Mouse (Mus musculus) liver (tissue): ENCODE measurements at regions not wholly inside any gene's neighbourhood (a gene's known extent, or its start where the extent isn't known, plus 50 kb on each side); places are given as distances from the start of the nearest gene placed in this dataset.

Experiments
- DNase-seq: peaks from one replicate; pipeline ENCODE4 v3.0.0-alpha.2; 2020; ENCODE audit warnings: mixed read lengths

DNA sequence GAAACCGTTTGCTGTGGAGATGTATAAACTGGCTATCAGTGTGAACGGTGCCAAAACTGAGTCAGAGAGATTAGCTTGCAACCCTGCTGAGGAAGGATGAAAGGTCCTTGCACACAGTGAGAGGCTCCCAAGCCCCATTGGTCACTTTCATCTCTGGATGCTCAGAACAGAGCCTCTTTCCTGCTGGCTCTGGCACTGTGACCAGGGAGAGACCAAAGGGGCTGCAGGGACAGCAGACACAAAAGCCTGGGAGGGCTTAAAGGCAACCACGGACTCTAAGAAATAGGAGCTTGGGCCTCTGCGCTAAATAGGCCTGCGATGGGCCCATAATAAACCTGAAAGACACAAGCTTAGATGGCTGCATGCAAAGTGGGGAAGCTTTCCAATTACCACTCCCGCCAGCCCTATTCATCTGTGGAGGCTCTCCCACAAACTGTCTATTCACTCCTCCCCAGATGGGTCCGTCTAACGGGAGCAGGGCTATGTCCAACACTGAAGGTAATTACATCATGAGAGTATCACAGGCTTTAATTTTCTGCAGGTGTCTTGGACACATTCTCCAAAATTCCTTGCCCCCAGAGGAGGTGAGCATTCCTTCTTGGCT is 438.2 kb upstream of the Intu start:
- no peak for DNase-seq

DNA sequence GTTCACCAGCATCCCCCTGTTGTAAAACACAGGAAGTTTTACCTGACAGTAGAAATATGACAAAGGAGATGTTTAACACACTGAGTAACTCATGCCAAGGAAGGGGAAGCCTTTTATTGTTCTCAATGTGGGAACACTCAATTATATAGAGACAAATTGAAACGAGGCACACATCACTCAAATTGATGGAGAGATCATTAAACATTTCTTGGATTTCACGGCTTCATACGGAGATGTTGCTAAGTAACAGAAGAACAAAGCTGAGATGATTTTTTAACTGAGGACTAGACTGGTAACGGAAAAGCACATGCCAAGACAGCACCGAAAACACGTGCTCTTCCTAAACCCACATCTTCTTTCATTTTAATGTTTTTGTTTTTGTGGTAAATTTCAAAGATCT is 437.0 kb upstream of the Intu start:
- DNase-seq = no peak

DNA sequence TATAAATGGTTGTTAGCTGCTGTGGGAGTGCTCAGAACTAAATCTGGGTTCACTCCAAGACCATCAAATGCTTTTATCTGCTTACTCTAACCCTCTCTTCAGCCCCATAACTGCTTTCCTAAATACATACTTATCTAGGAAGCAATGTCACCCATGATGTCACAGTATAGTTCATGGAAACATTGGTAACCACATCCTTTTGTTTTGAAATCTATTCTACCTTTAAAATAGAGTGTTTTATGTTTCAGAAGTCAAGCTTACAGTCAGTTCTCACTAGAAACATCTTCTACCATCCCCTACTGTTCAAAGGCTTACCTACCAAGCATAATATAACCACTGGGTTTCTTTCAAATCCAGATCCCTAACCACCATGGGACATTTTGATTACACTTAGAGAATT is 436.4 kb upstream of the Intu start:
- DNase-seq = no peak

DNA sequence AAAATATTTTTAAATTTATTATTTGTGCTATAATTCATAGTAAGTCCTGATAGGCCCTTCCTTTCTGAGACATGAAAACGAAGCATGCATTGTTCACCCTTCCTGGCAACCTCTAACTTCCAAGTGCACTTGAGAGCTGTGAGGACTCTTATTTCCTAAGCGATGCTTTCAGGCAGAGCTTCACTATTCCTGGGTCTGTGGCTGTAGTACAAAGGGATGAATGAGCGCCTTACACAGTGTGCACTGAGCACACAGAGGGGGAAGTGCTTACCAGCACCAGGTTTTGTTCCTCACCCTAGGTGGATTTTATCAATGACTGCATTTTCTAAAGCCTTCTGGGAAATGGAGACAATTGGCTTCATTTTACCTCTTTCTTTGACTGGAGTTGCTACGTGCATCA is 428.4 kb upstream of the Intu start:
- no peak for DNase-seq

DNA sequence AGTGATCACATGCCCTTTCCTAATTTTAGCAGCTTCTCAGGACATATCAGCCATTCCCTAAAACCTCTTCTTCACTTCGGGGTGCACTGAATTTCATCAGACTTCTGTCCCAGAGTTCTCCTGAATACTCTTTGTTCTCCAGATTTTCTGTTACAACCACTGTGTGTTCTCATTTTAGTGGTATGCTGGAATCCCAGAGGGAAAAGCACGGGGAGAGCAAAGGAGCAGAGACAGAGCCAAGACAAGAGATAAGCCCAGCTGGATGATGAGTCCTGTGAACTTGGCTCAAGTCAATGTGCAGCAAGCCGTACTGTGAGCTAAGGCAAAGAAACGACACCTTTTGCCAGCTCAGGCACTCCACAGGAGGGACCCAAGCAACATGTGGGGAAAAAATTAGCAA is 416.3 kb upstream of the Intu start:
- no peak for DNase-seq

DNA sequence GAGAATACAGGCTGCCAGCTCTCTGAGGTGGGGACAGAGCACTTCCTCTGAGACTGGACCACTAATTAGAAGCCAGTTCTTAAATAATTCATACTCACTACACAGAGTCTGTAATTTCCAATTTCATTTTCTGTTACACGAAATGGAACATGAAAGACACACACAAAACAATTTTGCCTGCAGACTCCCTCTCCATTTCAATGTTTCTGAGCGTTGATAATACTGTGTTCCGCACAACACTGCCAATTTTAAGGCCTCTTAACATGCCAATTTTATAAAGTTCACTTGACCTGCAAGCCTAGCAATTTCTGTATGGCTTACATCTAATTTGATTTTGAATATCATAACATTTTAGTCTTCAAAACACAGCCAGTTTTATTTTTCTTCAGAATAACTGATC is 412.5 kb upstream of the Intu start:
- no peak for DNase-seq

DNA sequence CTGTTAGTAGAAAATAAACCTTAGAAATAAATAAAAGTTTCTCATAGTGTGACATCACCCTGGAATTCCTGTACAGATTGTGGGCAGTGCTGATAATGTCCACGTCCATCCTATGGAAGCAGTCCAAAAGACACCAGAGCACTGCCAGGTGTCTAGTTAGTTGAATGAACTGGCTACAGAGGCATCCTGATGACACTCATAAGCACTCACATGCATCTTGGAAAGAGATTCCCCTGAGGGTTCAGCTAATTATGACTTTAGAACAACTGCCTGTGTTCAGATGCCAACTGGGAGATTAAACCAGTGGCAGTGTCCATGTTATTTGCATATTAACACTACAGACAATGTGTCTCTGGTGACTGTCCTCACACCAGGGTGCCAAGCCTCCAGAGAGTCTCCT is 411.6 kb upstream of the Intu start:
- DNase-seq = no peak

DNA sequence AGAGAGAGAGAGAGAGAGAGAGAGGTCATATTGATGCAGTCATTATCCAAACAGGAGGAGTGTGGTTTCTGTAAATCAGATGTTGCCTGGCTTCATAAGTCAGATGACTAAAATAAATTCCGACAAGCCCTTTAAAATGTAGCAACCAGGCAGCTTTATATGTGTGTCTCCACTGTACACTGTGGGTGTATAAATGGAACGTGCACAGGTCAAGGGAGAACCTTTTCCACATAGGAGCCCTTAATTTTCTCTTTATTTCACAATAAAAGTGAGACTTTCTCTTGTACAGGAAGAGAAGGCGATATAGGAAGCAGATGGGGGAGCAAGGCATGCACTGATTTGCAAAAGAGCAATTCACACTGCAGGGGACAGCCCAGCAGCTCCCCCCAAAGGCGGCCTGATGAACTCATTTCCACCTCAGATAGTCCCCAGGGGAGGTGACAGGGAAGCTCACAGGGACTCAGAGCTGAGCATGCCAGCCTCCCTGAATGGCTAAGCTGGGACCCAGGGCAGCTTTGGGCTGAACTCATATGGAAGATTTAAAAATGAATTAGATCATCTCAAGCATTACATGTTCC is 410.7 kb upstream of the Intu start:
- peak; percentile 13 for DNase-seq

DNA sequence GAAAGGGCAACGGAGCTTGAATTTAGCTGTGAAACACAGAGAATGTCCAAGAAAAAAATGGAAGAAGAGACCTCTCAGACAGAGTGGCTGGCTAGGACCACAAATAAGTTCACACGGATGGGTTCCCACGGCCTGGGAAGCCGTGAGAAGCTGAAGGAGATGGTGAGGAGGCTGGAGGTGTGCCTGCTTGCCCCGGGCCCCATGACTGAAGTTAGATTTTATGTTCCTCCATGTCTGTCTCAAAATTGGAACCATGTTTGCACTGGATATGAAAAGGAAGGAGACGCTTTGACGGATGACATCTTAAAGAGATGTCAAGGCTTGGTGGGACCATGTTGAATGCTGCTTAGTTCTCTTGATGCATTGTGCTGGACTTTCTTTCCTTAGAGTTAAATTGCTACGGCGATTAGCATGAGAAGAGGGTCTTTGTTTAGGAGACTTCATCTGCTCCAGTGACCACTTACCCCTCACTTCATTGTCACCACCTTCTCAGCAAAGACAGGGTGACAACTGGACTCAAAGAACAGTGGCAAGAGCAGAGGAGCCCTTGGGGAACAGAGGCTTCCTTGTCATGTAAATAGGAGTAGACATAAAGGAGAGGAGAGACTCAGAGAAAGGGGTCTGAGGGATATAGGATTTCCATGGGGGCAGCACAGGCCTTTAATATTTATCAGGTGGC is 407.4 kb upstream of the Intu start:
- DNase-seq = no peak

DNA sequence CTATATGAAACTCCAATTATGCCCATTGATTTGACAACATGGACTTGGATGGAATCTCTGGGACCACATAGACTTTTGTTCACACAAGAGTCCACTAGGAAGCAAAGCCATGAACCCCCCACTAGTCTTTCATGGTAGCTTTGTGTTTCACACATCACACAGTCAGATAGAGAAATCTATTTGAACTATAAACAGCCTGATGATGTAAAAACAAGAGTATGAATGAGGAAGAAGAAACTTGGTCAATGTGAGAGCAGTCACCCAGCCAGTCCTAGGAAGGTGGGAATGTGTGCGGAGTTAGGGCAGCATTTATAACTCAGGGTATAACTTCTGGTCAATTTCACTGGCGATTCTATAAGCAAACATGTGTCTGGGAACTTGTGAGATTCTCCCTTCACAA is 404.2 kb upstream of the Intu start:
- DNase-seq = no peak

DNA sequence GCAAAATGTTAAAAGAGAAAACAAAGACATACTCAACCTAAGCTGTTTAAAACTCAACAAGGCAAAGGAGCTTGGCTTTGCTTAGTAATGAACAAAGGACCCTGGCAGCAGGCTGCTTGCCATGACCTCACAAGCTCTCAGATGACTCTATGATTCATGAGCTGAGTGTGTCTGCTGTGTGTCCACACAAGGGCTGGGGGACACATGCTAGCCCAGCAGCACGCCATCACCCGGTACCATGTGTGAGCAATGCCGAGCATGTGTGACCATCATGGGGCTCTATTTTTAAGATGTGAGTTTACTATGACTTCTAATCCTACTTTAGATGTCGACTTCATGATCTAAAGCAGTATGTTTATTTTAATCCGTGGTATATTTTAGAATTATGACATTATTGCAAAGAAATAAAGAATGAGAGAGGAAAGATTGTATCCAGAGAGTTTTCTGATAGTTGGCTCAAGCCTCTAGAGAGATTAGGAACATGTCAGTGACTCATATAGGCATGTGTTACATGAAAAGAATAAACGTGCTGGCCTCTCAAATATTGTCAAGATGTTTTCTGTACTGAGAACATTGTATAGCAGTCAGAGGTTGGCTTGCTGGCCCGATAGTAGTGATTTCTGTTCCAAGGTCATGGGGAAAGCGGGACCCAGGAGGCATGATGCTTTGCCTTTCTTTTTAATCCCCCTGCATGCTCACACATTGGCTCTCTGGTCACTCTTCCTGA is 400.1 kb upstream of the Intu start:
- no peak for DNase-seq

DNA sequence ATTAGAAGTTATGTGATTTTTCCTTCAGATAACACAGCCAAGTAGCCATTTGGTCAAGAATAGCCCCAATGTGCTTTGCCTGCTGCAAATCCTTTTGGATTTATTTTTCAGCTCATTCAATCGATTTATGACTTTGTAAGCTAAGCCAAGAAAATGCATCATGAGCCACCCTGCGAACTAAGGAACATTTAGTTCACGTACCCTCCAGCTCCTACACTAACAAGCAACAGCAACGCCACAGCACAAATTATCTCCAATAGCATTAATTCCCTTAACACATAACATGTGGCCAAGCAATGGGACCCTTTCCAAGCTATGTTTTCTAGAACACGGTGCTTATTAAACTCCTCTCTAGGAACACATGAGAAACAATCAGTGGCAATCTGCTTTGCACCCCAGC is 392.4 kb upstream of the Intu start:
- no peak for DNase-seq

DNA sequence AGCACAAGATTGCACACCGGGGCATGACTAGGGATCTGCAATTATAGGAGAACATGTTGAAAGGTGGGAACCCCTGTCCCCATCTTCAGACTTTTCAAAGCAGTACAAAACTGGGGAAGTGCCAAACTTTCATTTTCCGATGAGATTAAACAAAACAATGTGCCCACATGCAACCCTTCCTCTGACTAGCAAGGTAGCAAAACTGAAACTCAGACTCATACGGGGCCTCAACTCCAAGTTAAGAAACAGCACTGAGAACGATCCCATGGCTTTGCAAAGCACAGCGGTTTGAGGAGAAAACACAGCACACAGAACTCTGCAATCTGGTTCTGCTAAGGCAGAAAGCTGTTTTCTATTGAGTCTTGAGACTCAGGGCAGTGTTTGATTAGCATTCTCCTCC is 388.9 kb upstream of the Intu start:
- no peak for DNase-seq

DNA sequence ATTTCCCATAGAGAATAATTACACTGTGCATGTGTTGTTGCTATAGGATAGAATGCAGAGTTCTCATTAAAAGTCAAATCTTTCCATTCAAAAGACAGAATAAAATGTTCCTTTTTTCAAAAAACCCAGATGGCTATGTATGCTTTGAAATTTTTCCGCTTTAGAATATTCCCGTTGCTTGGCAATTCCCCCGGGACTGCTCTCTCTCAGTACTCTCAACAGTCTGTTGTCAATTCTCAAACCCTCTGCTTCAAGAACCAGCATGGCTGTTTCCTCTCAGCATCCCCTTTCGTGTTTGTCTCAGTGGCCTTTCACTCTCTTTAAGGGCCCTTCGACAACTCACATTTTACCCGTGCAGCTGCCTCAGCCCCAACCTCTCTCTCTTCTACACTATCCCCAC is 372.5 kb upstream of the Intu start:
- DNase-seq = no peak

DNA sequence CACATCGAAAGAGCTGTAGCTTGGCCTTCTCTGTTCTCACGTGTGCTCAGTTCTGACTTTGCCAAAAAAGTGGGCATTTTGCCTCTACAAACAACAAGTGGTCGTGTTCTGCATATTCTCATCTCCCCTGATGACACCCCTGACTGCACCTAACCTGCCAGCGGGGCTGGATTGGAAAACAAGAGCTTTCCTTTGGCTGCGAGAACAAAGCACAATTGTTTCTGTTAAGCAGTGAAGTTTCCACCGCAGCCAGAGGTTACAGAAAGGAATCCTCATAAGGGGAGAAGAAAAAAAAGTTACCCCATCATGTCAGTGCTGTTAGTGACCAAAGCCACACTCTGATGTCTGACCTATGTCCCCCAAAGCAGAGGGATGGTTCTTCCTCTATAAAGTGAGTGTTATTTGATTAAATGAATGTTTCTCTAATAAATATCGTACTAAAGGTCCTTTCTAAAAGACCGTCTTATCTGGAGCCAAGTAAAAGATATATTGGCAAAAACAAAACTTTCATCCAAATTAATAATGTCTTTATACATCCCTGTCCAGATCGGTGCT is 371.4 kb upstream of the Intu start:
- DNase-seq = no peak

DNA sequence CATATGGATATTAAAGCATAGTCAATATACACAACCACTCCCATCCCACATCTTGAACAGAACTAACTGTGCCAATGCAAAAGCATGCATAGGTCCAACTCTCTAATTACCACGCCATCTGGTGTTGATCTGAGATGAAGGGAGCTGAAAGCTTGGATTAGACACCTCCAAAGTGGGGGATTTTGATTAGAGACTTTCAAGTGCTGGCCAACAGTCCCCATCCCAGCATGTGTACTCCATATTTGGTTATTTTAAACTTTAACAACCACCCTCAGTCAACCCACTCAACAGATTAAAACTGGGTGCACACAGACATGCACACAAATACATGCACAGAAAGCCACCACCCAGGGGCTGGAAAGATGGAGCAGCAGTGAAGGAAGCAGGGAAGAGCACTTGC is 366.9 kb upstream of the Intu start:
- no peak for DNase-seq

DNA sequence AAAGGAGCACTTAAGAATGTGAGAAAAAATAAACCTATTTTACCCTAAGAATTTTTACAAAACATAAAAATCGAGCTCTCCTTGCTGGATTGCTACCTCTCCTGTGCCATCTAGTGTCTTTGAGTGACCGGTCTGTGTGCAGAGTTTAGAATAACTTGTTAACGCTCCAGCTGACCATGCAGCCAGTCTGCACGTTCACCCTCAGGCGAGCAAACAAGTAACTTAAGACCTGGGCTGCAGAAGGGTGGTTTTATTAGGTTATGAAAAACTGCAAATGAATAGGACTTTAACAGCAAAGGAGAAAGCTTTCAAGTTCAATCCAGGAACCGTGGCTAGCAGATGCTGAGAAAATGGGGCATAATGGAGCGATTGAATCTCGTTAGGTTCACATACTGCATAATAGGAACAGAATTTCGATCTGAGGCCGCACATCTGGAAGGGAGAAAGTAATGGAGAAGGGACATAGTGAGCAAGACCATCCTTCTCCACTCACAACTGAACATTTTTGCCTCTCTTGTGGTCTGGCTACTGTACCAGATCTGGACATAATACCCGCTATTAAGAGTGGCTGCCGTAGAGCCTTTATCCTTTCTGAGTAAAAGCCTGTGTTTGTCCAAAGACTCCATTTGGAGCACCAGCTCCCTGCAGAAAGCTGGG is 363.0 kb upstream of the Intu start:
- DNase-seq = no peak

DNA sequence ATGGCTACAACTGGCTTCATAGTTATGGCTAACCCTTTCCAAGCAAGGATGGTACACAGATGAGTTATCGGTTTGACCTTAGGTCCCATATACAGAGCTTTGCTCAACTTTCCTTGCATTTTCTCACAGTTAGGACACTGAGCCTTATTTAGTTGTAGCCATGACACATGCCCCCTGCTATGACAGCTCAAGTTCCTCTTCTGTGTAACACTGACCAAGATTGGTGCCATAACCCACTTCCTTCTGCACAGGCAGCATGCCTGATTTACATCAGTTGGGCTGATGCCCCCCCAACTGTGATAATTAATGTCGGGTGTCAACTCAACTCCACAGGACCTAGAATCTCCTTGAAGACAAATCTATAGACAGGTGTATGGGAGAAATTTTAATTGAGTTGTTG is 361.5 kb upstream of the Intu start:
- DNase-seq = no peak

DNA sequence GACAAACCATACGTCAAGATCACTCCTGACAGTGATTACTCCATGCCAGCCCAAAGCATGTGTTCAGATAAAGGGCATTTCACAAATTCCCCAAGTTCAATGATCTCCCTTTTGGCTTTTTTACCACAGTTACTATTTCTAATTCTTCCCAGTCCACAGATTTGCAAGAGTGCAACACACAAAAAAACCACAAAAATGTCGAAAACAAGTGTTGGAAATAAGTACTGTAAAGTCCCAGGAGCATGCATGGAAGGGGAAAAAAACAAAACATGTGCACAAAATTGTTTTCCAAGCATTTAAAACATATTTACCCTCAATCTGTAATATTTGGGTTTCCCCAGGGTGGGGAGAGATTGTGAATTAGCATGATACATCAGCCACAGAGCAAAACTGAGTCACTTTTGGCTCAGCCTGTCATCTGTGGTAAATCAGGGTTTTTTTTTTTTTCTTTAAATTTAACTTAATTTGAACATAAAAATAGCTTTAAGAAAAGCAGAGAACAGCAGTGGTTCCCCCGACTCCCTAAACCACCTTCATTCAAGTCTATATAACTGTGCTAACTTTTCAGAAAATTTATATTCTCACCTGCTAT is 351.3 kb upstream of the Intu start:
- DNase-seq = no peak

DNA sequence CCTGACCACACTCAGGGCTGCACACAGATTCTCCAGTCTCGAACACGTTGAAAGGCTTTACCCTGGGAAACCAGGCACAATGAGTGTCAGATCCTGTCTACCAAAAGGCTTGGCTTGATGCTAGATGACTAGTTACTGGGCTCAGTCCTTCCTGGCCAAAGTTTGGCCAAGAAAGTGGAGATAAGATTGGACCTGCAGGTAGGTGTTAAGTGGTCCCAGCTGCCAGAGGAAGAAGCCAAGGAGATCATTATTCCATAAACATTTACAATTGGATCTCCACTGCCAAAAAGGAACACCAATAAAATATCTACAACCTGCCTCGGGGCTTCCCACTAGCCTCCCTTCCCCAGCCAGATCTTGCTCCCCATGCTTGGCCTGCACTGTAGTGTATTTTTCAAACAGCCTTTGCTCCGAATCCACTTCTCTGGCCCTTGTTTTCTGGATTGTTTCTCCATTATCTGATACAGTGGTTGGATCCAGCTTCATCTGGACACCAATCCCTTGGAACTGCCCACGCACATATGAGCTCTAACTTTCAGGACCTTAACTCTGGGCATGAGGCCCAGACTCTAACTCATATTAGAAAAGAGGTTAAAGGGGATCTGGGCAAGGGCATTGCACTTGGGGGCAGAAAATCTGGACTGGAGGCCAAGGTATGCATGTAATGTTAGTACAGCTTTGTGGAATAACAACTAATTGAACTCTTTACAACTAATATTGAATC is 345.3 kb upstream of the Intu start:
- DNase-seq = no peak

DNA sequence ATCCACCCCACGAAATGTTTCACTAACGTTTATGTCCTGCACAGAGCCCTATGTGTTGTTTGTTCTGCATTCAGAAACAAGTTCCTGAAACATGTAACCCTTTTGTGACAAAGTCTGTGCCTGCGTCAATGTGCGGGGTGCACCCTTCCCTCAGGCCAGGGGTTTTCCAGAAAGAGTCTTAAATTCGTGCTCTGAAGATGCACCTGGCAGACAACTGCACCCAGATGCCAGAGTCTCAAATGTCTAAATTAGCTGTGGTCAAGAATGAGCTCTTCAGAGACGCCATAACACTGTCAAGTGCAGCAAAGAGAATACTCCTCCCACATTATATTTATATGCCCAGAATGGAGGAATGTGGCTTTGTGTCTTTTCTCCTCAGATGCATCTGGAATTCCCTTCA is 341.6 kb upstream of the Intu start:
- DNase-seq = no peak

DNA sequence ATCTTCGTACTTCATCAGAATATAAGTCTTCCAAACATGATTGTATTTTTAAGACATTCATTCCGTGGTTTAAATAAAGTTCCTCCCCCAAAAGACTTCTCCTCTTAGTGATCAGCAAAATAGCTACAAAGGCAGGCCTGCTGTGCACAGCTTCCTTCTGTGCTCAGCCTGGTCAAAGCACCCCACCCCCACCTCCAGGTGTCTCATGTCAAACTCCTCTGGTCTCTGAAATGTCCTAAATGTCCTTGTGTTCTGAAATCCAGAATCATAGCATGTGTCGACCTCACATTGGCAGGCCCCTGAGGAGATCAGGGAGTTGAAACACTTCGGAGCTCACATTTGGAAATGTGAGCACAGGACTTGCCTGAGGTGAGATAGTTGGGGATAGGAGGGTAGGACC is 341.1 kb upstream of the Intu start:
- DNase-seq = no peak
